Mouse (Mus musculus) liver, postnatal 0 days (tissue): ENCODE data around the gene Mrtfb.

Experiments used
- CTCF ChIP-seq: sonication (generic); IDR thresholded peaks from 2 replicates; pipeline ENCODE4 v1.5.1; 2016; ENCODE audit warnings: antibody characterized with exemption, low read depth
- EP300 ChIP-seq: IDR thresholded peaks from 2 replicates; pipeline ENCODE4 v1.6.1; 2016; ENCODE audit warnings: antibody characterized with exemption, low read depth, mild to moderate bottlenecking

- TF ChIP-seq CTCF (no peak), EP300 (no peak)
Measured at GRCm38 (mm10) chr16:13366802-13367465, 110.7 kb downstream of the Mrtfb start.
